Mouse (Mus musculus) granulocyte monocyte progenitor cell, adult 5-6 weeks (primary cell): ENCODE results near the gene Cyp2s1. TPM values are rescaled to one million over a fixed set of nuclear protein-coding genes. Genes with fewer than 3 reads are reported as not detected.

Source experiments
- ATAC-seq: replicated peaks from 2 replicates; pipeline ENCODE4 v1.8.0; 2016; ENCODE audit warnings: mild to moderate bottlenecking, moderate TSS enrichment, inconsistent platforms; ENCODE audit not compliant: poor library complexity, severe bottlenecking
- total RNA-seq, 2 experiments: library from RNA; stranded (forward) in 1 of 2; stranded (reverse) in 1 of 2; fragments of 200-712, 200-1000 nt in 1 of 2; fragments of >200 nt in 1 of 2; fragmentation: Nextera tagmentation in 1 of 2; gene quantifications; 2 replicates each; pipeline ENCODE4 v1.2.3; 2014 to 2017

The Cyp2s1 gene
- total RNA-seq (2014; fragmentation: Nextera tagmentation) (not detected in 2 replicates), total RNA-seq (2017) (not detected in 2 replicates)

DNA sequence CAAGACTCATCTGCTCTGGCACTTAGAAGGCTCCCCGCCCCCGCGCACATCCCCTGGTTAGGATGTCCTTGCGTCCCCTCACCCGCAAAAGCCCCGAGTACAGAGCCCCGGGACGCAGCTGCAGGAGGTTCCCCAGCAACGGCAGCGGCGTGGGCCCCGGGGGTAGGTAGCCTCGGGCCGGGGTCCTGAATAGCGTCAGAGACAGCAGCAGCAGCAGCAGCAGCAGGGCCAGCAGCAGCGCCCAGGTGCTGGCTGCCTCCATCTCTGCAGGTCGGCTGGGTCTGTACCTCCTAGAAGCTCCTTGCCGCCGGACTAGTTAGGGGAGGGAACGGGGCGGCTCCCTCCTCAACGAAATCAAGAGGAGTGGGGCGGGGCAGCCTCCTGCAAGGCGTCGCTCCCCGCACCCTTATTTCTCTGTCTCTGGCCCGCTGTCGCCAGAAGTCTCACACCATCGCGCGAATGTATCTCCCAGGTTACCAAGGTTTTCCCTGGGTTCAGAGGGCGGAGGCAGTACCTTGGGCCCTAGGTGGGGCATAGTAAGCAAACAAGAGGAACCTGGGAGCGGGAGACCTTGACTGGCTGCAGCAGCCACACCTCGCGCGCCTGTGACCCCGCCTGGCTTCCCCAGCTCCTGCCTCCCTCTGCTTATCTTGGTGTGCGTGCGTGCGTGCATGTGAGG lies at the start of gene Cyp2s1:
Gene Cyp2s1, minus strand, starts transcription at position 673 of the 679 bp plus-strand sequence.
- peak; percentile 43; the same call in 1 of the 2 replicates for ATAC-seq

DNA sequence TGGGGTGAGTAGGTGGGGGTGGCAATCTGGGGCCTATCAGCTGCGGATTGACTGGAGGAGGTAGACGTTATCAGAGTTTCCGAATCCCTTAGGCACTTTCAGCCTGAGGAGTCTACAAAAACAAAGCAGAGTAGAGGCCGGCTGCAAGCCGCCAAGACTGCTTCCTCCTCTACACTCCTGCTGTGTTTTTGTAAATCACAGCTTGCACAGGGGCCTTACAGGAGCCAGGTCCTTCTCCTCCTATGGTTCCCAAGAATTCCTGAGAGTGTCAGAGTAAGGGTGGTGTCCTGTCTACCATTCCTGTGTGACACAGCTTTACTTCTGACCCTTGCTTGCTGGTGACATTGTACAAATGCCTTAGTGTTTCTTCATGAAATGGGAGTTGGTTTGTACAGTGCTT lies 48.1 kb upstream of the Cyp2s1 start:
- ATAC-seq: no peak

DNA sequence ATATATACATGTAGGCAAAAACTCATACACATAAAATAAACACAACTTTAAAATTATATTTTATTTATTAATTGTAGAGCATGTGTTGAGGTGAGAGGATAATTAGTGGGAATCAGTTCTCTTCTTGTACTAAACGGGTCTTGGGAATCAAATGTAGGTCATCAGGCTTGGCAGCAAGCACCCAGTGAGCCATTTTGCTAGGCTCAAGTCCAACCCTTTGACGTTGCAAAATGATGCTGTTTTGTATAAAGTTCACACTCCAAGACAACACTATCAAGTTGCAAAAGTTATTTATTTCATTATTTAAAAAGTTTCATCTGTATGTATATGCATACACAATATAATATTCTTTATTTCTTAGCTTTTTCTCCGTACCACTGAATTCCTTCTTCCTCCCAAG lies 47.0 kb upstream of the Cyp2s1 start:
- no peak for ATAC-seq

DNA sequence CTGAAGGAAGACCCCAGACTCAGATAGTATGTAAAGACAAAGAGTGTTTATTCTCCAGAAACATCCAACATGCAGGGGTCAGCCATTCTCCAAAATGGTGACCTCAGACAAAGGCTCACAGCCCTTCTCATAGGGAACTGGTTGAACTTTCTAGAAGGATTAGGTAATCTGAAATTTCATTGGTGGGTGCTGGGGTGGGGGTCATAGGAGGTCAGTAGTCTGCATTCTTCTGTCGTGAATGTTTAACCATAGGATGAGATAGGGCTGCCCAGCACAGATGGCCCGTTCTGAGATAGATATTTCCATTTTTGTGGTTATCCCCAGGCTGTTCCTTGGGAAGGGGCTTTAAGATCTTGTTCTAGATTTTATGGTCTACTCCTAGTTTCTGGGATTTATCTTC lies 45.7 kb upstream of the Cyp2s1 start:
- ATAC-seq: no peak

DNA sequence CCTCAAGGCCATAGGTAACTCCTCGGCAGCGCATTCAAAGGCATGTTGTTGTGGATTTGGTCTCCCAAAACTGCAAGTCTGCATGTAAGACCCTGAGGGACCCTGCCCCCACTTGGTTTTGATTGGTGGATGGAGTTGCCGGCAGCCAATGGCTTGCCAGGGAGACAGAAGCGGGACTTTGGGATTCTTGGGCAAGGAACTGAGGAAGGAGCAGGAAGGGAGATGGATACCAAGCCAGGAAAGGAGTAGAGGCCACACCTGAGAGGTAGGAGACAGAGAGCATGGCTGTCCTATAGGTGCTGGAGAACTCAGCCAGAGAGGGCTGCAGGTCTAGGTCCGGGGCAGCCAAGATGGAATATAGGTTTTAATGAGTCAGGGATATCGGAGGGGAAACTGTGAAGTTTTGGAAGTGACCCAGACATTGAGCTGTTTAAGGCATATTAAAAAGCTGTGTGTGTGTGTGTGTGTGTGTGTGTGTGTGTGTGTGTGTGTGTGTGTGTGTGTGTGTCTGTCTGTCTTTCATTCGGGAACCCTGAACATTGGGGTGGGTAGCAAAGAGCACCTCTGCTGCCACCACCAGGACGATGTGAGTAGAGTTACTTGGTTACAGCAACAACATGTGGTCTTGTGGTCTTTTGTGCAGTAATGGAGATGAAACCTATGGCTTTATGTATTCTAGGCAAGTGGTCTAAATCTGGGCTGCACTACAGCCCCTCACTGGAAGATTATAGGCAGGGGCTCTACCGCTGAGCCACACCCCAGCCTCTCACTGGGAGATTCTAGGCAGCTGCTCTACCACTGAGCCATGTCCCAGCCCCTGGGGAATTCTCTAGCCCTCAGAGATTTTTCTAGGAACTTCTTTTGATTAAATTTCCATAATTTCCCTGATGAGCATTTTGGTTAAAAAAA lies 43.5 kb upstream of the Cyp2s1 start:
- peak; percentile 68 for ATAC-seq

DNA sequence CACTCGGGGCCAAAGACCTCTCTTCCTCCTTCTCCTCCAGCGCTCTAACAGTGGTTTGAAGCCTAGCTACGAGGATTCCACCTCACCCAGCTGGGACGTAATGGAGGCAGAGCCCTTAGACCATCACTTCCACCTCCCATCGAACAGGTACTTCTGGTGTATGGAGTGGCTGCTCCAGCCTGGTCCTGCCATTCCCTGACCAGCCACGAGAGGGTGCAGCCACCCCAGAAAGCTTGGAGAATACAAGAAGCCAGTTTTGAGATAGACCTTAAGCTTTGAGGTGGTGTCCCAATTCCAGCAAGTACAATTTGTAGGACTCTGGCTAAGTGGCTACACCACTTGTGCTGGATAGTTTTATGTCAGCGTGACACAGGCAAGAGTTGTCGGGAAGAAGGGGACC lies 38.4 kb upstream of the Cyp2s1 start:
- peak; percentile 86 for ATAC-seq

DNA sequence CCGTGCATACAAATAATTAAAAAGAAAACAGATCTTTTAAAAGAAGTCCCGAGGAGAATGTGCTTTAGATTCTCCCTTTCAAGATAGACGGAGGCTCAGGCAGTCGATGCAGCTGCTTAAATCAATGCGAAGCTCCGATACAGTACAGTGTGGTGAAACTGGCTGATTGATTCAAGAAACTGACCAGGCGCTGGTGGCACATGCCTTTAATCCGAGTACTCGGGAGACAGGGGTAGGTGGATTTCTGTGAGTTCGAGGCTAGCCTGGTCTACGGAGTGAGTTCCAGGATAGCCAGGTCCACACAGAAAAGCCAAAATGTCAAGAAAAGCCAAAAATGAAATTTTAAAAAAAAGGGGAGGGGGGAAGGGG lies 31.7 kb upstream of the Cyp2s1 start:
- ATAC-seq: peak; percentile 33; the same call in 1 of the 2 replicates

DNA sequence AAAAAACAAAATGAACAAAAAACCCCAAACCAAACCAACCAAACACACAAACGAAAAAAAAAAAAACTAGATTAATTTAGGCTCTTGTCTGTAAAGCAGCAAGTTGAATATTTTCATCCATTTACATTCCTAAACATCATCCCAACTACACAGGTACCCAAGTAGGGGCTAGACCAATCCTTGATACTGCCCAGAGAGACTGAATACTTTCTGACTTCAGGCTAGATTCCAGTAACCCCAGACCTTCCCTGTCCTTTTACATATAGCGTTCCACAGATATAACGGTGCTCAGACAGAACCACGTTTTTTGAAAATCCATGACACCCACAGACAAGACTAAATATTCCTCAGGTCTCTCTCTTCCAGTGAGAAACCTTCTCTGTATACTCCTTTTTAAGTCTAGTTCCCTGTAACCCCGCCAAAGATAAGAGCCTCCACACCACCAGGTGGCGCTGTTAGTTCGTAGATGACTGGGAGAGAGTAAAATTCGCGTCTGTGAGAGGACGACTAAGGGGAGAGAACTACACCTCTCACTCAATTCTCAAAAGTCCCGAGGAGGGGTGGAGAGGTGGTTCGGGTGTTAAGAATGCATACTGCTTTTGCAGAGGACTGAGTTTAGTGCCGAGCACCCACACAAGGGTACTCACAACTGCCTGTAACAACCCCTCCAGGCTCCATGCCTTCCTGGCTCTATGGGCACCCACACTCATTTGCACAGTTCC lies 31.2 kb upstream of the Cyp2s1 start:
- ATAC-seq: peak; percentile 96

DNA sequence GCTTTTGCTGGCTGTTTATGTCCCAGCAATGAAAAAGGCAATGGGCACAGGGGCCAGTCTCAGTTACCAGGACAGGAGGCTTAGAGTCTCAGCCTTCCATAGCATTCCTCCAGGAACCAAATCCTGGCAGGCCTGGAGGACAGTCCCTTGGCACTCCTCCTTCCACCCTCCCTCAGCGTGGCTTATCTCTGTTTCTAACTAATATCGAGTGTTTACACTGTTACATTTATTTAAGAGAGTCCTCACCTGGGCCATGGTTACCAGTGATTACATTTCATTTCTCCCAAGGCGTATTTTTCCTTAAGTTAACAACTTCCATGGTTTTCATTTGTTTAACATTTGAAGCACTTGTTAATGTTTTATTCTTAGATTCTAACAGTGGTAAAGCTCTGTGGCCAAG lies 28.2 kb upstream of the Cyp2s1 start:
- ATAC-seq: no peak

DNA sequence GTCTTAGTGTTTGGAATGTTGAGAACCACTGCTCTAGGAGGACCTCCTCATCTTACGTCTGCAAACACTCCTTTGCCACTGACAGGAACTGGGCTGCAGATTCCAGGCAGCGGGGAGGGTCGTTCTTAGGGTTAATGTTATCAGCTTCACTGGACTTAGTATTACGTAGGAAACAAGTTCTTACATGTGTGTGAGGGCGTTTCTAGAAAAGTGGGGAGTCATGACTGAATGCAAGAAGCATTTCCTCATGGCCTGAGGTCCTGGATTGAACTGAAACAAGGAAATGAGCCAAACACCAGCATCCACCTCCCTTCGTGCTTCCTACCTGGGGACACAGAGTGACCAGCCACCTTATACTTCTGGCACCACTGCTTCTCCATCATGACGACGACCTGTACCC lies 27.7 kb upstream of the Cyp2s1 start:
- ATAC-seq: no peak

DNA sequence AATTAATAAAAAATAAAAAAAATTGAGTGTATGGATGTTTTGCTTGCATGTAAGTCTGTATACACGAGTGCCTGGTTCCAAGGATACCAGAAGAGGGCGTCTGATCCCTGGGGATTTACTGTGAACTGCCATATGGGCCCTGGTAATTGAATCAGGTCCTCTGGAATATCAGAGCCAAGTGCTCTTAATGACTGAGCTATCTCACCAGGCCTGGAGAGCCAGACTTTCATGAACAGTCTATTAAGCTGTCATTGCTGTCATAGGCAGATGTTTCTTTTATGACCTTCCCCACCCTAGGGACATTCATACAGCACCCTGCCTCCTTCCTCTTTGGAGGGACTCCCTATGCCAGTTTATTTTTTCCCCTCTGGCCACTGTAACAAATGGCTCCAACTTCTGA lies 26.8 kb upstream of the Cyp2s1 start:
- no peak for ATAC-seq

DNA sequence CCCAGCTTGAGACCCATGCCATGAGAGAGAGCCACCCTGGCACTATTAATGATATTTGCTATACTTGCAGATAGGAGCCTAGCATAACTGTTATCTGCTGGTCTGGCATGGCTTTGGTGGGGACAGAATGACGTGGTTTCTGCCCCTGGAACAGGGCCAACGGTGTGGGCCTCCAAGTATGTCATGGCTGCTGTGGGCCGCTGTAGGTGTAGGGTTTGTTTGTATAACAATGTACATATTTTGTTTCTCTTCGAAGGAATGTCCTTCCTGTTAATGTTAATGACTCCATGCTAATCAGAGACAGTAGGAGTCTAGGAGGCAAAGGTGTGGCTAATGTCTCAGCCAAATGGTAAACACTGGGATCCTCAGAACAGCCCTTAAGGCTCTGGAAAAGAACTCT lies 24.2 kb upstream of the Cyp2s1 start:
- no peak for ATAC-seq

DNA sequence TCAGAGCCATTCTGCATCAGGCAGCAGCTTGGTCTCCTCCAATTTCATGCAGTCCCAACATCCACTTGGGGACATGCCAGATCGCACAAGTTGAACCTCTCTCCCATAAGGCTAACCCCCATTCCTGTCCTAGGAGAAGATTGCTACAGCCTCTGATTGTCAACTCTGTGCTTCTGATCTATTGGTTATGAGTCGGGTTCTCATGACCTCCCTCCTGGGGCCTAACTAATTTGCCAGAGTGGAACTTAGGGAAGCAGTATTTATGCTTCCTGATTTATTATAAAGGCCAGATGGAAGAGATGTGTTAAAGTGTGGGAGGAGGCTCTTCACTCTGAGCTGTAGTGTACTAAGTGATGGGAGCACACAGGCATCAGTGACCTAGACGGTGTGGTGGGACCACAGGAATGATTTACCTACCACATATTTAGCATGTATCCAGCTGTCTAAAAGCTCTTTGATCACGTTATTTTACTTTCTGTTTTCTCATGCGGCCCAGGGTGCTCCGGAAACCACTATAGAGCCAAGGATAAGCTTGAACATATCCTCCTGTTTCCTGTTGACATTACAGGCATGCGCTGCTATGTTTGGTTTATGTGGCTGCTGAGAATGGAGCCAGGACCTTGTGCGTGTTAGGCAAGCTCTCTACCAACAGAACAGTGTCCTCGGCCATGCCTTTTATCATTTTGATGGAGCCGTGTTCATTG lies 18.6 kb upstream of the Cyp2s1 start:
- ATAC-seq: no peak

DNA sequence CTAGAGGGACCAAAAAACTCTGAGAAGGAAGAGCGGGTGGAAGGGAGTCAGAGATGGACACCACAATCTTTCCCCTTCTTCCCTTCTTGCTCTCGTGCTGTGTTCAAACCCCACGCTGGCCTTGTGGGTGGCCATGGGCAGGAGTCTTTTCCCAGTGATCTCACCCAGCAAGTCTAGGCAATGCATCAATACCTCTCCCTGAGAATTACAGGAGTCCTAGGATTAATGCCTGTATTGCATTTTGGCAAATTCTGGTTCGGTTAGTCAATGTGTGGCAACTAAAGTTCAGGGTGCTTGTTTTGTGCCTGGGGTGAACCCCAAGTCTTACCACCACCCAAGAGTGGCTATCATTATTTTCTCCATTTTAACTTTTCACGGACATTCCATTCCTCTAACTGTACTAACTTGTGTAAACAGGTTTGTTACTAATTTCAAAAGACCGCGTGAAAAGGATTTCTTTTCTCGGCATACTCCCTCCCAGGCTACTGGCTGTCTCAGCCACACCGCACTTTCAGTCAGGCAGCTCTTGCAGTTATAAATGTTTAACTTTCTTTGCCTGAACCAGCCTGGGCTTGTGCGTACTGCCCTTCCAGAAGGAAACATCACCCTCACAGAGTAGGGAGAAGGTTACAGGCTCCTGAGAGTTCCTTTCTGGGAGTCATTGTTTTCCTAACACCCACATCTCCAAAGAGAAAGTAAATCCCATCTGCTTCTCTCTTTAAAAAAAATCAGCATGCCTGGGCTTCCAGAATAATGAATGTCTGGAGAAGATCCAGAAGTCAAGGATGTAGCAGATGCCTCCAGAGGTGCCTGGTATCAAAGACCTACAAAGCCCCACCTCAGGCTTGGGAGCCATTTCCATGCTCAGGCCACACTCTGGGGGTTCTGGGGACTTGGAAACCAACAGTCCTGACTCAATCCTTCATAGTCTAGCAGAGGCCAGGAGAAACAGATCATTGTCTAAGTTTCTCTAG lies 15.1 kb upstream of the Cyp2s1 start:
- no peak for ATAC-seq

DNA sequence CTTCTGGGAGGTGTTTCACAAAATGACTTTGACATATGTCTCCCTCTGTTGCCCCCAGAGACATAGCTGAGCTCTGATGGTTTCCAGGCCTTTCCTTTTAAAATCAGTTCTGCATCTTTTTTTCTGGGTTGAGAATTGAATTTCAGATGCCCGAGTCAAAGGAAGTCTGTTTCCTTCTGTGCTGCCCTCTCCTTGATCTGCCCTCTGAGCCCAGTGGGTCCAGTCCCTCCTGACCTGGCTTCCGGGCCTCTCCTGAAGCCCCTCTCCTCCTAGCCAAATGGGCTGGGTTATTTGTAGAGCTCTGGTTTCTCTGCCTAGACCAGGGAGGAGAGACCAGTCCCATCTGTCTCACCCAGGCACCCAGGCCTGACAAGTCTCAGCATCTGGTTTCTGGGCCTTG lies 13.5 kb upstream of the Cyp2s1 start:
- no peak for ATAC-seq

DNA sequence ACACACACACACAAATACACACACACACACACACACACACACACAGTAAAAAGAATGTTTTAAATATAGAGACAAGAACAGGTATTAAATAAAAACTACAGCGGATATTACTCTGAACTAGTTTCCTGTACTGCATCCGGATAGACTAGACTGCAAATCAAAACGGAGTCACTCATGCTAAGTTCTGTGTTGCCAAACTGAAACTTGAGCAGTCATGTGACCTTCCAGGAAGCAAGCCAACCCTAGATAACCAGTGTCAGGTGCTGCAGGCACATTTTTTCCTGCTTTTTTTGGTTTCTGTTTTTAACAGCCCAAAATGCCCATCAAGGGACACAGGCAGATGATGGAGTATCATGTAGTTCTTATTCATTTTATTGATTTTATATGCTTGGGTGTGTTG lies 10.5 kb upstream of the Cyp2s1 start:
- peak; percentile 62; the same call in 1 of the 2 replicates for ATAC-seq

DNA sequence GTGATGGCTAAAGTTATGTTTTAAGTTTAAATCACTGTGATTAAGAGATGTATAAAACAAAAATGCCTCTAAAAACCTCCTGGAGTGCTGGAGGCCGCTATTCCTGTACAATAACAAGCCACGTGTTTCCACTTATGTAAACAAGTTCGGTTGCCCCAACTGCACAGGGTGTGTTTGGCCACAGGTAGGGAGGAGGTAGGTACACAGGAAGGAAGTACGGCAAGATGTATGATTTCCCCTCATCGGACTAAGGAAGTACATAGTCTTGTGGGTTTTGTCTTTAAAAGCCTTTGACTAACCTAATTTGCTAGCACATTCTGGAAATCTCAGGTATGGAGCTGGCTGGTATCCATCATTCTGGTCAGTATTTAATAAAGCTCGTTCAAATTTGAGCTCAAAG lies 9.3 kb upstream of the Cyp2s1 start:
- ATAC-seq: no peak

DNA sequence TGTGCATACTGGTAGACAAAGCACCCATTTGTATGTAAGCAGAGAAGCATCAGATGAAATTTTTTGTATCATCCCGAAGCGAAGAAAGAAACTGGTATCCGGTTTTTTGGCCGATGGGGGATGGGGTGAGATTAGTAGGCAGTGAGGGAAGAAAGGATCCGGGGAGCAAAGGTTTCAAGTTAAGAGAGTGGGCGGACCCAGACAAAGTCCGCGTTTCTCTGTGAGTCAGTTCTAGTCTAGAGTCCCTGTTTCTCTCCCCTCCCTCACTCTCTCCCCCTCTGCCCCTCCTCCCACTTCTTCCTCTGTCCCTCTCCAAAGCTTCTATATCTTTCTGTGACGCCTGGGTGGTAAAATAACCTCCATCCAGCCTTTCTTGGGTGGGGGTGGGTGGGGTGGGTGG lies 8.3 kb upstream of the Cyp2s1 start:
- ATAC-seq: no peak

DNA sequence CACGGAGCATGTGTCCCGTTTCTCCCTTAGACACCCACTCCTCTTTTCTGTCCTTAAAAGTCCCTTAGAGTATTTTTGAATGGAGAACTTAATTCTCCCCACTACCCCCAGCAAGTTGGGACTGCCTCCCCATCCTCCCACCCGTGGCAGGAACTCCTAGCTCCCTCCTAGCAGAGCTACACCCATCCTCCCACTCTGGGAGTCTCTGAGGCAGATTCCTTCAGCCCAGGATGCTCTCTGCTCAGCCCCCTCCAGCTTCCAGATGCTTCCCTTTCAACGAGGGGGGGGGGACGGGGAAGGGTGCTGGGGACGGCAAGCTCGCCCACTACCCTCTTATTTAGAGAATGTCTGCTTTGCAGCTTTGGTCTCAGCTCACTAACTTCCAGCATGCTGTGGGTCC lies 1.1 kb downstream of the Cyp2s1 start:
- no peak for ATAC-seq
